Mouse (Mus musculus) gastrocnemius, adult 18-20 months (tissue): Measurements from ENCODE around the gene Npy. TPM values are rescaled to one million over a fixed set of nuclear protein-coding genes. Genes with fewer than 3 reads are reported as not detected.

Experiments used
- DNase-seq: peaks from one replicate; pipeline ENCODE4 v3.0.0; 2021; ENCODE audit warnings: low spot score
- long read RNA-seq, 2 experiments: library from polyadenylated mRNA; stranded (forward); transcript quantifications; one replicate each; pipeline ENCODE4 v2.0.0; 2021
- total RNA-seq, 2 experiments: library from RNA; stranded (reverse); gene quantifications; 2 replicates each; pipeline ENCODE4 v1.2.3; 2021

Gene Npy
- not detected for total RNA-seq
- long read RNA-seq, experiment 1 = 0 reads
- long read RNA-seq, experiment 2 = 0 reads

DNA sequence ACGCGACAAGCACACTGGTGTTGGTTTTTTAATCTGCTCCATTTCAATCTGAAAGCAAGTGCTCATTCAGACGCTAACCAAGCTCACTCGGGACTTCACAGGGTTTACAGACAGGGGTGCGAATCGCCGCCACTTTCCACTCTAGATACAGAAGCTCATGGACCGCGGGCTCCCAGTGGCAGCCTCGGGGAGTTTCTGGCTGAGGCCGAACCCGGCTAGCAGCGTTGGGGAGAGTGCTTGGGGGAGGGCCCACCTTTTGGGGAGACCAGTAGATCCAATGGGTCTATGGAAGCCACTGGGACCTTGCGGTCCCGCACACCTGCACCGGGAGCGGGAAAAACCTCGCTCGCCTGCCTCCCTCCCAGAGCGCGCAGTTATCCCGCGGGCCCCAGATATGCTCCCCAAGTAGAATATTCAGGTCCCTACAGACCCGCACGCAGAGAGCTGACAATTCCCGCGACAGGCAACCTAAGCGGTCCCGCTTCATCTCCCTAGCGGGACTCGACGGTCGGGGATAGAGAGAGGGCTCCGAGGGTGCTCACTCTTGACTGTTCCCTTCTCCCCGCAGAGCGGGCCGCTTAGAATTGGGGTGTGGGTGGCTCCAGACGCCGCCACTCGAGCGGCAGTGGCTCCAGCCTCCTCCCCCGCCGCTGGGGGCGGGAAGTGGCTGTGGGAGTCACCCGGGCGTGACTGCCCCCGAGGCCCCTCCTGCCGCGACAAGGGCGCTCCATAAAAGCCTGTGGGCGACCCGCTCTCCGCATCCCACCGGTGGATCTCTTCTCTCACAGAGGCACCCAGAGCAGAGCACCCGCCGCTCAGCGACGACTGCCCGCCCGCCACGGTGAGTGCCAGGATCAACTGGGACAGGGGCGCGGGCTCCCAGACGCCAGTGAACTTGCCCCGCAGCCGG lies at the start of gene Npy:
Gene Npy (plus strand): TSS at position 750 of the 910 bp plus-strand sequence.
- DNase-seq = no peak

DNA sequence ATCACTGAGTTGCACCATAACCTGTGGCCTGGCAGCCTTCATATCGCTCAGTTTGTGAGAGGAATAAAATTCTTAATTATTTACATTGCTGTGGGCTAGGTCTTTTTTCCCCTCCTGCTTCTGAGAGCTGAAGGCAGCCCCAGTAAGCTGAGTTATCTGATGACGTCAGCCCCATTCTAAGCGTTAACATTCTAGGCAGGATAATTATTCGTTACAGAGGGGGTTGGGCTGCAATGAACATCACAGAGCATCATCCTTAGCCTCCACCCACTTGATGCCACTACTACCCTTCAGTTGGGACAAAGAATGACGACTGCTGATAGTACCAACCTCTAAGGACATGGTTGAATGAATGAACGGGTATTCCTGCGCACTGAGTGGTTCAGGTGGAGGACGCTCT lies 47.5 kb upstream of the Npy start:
- DNase-seq = no peak

DNA sequence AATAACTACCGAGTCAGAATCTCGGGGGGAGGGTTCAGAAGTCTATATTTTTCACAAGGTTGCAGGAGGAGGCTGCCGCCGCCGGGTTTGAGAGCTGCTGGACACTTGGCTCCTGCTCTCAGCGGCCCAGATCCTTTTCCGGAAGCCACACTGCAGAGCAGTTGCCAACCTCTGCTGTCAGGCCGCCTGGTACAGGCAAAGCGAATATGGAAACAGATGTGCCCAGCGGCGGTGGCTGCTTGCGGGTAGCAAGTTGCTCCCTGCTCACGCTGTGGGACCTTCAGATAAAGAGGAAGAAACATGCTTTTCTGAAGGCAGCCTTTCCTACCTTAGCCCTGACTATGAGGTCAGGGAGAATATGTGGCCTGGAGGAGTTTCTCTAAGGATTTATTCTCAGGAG lies 44.4 kb upstream of the Npy start:
- no peak for DNase-seq

- DNase-seq = no peak
Observed at GRCm38 (mm10) chr6:49778729-49779128, 43.8 kb upstream of the Npy start.

DNA sequence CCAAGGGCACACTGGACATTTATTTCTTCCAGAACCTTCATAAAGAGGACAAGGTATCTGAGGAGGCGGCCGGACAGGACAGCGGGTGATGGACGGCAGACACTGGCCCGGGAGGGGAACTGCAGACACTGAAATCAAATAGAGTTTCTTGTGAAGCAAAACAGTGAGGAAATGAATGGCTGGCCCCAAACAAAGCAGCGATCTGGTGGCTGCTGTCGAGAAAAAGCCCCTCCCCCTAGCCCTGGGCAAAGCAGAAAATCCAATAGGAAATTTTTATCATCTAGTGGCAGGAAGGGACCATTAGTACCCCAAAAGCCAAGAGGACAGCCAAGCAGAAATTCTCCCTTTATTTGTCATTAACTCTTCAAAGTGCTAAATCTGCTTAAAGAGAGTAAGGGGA lies 42.9 kb upstream of the Npy start:
- no peak for DNase-seq

DNA sequence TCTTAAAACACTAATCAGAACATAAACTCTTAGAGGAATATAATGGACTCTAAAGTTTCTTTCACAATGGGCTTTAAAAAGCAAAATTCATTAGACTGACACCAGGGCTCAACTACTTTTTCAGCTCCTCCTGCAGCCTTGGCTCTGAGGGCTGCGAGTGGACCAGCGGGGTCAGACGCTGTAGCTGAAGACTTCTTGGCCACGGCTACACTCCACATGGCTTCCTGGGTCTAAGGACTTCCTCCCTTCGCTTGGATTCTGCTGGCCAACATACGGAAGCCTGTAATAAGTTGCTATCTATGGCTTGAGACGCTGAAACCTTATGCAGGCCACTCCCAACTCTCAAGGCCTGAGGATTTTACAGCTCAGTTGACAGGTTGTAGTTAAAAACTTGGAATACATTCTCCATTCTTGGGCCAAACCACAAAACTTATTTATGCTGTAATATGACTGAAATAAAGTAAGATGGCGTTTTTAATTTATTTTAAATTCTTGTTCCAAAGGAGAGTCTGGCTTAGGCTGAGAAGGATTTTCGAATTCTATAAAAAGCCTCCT lies 41.6 kb upstream of the Npy start:
- DNase-seq = no peak

- no peak for DNase-seq
Observed at GRCm38 (mm10) chr6:49781852-49782251, 40.7 kb upstream of the Npy start.

- DNase-seq = no peak
Observed at GRCm38 (mm10) chr6:49782679-49783078, 39.8 kb upstream of the Npy start.

DNA sequence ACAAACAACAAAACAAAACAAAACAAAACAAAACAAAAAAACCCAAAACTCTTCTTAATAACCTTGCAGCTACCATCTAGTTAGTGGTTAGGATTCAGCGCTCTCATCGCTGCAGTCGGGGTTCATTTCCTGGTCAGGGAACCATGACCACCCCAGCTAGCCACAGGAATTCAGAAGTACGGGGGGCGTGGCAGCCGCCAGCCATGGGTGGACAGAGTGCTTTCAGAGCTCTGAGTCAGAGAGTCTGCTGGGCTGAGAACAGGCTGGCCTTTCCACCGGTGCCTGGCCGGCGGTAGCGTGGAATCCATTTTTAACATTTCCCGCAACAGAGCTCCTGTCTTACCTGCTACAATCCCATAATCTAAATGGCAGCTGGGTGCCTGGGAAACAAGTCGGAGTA lies 30.0 kb upstream of the Npy start:
- no peak for DNase-seq

DNA sequence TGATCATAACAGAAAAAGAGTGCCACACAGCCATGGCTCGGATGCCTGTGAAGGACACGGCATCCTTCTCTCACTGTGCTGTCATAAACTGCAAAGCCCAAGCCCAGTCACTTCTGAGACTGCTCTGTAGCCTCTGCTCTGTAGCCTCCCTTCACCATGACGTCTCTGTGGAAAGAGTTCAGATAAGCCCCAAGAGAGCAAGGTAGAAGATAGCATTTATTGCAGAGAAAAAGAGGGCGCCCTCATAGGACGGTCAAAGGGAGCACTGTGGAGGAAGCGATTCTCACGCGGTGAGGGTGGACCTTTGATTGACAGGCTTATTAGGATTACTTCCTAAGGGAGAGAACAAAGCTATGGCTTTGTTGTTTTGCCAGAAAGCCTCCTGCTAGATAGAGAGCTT lies 18.4 kb upstream of the Npy start:
- DNase-seq = no peak

- no peak for DNase-seq
Observed at GRCm38 (mm10) chr6:49808076-49808475, 14.4 kb upstream of the Npy start.

DNA sequence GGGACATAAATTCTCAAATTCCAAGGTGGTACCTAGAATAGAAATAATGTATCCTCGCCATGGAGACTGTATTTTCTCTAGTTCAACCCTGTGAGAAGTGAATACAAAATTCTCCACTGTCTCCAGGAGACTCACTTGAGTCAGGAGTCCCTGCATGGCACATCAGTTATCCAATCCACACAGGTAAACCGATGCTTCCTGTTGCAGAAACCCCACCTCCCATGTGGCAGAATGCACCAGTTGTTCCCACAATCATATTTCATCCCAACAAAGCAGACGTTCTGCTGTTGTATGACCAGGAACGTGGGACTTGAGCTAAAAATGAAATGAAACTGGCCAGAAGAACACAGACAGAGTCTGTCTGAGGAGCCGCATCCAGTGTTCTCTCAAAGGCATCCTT lies 5.3 kb upstream of the Npy start:
- no peak for DNase-seq

- DNase-seq = no peak
Observed at GRCm38 (mm10) chr6:49817625-49818024, 4.9 kb upstream of the Npy start.

GRCm38 (mm10) chr6:49822871-49823230 lies 341 bp downstream of the Npy start:
- no peak for DNase-seq

- DNase-seq = no peak
Observed at GRCm38 (mm10) chr6:49823371-49823770, 861 bp downstream of the Npy start.

- DNase-seq = no peak
Observed at GRCm38 (mm10) chr6:49823821-49824220, 1.3 kb downstream of the Npy start.

GRCm38 (mm10) chr6:49831579-49831978 lies 9.1 kb downstream of the Npy start:
- DNase-seq = no peak

DNA sequence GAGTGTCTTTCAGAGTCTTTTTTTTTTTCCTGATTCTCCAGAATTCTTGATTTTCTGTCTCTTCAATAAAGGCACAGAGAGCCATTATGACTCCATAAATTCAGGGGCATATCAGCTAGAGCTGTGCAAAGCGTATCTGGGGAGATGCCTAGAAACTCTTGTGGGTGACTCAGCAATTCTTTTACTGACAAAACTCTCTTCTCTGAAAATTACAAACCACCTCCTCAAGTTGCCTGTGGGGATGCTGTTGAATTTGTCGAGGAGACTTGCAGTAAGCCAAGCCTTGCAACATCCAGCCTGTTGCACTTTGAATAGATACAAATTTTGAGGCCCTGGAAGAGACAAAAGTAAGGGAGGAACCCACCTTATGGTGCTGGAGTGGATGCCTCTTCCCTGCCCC lies 34.3 kb downstream of the Npy start:
- no peak for DNase-seq

GRCm38 (mm10) chr6:49867571-49867970 lies 45.1 kb downstream of the Npy start:
- DNase-seq = no peak

DNA sequence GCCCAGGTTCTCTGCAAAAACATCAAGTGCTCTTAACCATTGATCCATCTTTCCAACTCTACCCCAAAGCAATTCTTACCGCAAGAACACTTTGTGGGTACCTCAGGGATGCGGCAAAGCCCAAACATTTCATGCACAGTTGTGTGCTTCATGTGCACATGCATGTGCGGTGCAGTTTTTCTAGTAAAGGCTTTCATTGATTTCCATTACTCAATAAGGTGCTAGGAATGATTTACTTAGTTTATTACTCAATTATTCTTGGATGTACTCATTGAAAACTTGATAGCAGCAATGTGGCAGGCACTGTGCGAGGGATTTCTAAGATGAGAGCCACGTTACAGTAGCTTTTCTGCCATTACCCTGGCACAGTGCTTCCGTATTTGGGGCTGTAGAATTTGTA lies 48.6 kb downstream of the Npy start:
- DNase-seq = no peak

DNA sequence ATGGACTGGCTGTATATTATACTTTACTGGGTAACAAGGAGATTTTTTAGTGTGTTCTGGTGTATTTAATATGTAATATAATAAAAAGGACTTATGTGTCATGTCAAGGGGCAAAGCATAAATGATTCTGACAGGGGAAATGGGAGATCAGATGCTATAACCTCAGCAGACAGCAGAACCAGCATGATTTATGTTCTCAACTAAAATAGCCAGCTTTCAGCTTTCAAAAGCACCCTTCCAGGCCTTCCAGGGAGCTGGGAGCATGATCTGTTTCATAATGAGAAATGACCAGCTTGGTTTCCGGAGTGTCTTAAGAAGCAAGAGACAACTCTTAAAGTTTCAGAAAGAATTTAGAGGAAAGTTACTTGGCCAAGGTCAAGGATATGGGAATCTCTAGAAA lies 51.0 kb downstream of the Npy start:
- no peak for DNase-seq

DNA sequence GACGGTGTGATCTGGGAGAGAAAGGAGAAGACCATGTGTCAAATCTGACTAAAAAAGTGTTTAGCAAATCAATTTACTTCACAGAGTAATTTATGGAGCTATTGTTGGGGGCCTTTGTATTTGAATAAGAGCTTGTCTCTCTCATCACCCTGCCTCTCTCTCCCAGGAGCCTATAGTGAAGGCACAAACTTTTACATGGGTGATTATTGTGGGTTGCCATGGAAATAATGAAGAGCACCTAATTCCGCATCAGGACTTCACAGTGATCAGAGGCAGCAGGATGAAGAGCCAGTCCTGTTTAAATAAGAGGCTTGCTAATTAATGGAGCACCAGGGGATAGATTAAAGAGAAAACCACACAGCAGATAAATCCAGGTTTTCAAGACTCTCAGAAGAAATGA lies 52.6 kb downstream of the Npy start:
- DNase-seq = no peak

- DNase-seq = no peak
Observed at GRCm38 (mm10) chr6:49875791-49876190, 53.3 kb downstream of the Npy start.
